Comparison of ENCODE assay signal across 14 mouse cellular contexts in the genomic region with DNA sequence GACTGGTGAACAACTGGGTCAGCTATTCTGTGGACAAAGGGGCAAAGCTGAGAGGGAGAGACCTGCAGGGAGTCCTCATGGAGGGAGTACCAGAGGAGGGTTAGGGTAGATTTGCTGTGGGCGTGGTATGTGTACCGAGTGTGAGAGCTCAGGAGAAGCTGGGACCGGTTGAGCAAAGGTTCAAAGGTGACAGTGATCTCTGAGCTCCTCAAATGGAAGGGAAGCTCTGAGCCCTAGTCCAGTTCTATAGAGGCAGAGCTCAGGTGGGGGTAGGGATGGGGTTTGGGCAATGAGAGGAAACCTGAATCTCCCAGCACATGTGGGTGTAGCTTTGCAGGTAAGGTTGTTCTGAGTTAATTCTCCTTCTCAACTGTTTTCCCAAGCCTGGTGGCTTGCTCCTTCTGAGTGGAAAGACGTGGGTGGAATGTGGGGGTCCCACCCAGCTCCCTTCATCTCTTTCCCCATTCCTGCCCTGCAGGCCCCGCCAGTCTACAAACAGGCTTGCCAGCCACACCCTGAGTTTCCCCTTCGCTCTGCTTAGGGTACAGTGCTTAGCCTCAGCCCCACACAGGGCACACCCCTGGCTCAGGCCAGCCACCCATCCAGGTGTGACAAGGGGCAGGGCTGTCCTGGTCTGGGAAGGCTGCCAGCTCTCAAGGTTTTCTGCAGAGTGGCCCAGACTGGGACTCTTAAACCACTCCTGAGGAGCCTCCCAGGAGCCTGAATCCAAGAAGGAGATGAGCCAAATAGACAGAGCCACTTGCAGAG. TPM values are rescaled to one million over a fixed set of nuclear protein-coding genes. Genes with fewer than 3 reads are reported as not detected.
DNase-seq lines count a peak whose midpoint lies in the region; ATAC-seq lines count a peak whose summit lies in the region.
"Had no signal": no experiment of that assay in that cellular context is flagged by ENCODE, and none has a peak within 500 bp of the region (broad histone marks: within the 10 kb centered on the region; RNA-seq: fewer than 3 reads in every experiment).

No protein-coding gene starts in this region.

- peaks cover 12% of the 10 kb centered on the region; the same call in 1 of the 2 replicates for H3K4me1 ChIP-seq in heart, embryonic 12.5 days (replicated peaks)
- peaks cover 7% of the 10 kb centered on the region; the same call in 1 of the 2 replicates for H3K4me1 ChIP-seq in heart, embryonic 11.5 days (ENCODE audit: control insufficient read depth, insufficient read depth, low read length)
- peaks cover 7% of the 10 kb centered on the region; the same call in 1 of the 2 replicates for H3K4me1 ChIP-seq in midbrain, embryonic 11.5 days (ENCODE audit: control insufficient read depth, insufficient read depth, low read length)
- H3K4me1 ChIP-seq in hindbrain, embryonic 10.5 days (replicated peaks) = peaks cover 17% of the 10 kb centered on the region

- 0 out of 2 replicates have a peak overlapping the region, but pooled peaks have one; percentile 4 for H3K9ac ChIP-seq in heart, embryonic 12.5 days
- no peak overlapping the region for H3K9ac ChIP-seq in heart, embryonic 11.5 days (ENCODE audit: low read depth, low read length)
- H3K9ac ChIP-seq in midbrain, embryonic 11.5 days (ENCODE audit: low read length) = no peak overlapping the region
- H3K9ac ChIP-seq: liver, embryonic 15.5 days had no signal

- no peak overlapping the region for H3K4me2 ChIP-seq in heart, embryonic 12.5 days
- no peak overlapping the region for H3K4me2 ChIP-seq in heart, embryonic 11.5 days
- no peak overlapping the region for H3K4me2 ChIP-seq in midbrain, embryonic 11.5 days
- H3K4me2 ChIP-seq: liver, embryonic 15.5 days had no signal

- peak; percentile 91 for DNase-seq in kidney, postnatal 14 days
- peak; percentile 78 for DNase-seq in lung, postnatal 25 days (ENCODE audit: low spot score)
- peak; percentile 75 to 80 for DNase-seq in urinary bladder, postnatal 36 days (ENCODE audit: low spot score in 2 of 2)
- no peak for DNase-seq in heart, adult 9 months (ENCODE audit: low spot score in 2 of 2)
- DNase-seq in midbrain, embryonic 11.5 days (ENCODE audit: low spot score, missing footprints) = no peak
- no peak for DNase-seq in hindbrain, embryonic 10.5 days (ENCODE audit: low spot score)
- DNase-seq: adrenal gland, adult 8-10 months; cerebellum, adult 9-11 months; gastrocnemius, postnatal 25 days; heart, postnatal 36 days; retina, postnatal 1 day had no signal

- H3K9me3 ChIP-seq in heart, embryonic 12.5 days (replicated peaks) = no peaks in the 10 kb centered on the region
- no peaks in the 10 kb centered on the region for H3K9me3 ChIP-seq in heart, embryonic 11.5 days (replicated peaks; ENCODE audit: control insufficient read depth, low read length)
- H3K9me3 ChIP-seq in midbrain, embryonic 11.5 days (ENCODE audit: control insufficient read depth, low read length) = no peaks in the 10 kb centered on the region
- H3K9me3 ChIP-seq in hindbrain, embryonic 10.5 days = no peaks in the 10 kb centered on the region
- H3K9me3 ChIP-seq: liver, embryonic 15.5 days had no signal

- H3K4me3 ChIP-seq in heart, embryonic 12.5 days = no peak overlapping the region
- no peak overlapping the region for H3K4me3 ChIP-seq in heart, embryonic 11.5 days (ENCODE audit: low read depth, low read length)
- no peak overlapping the region for H3K4me3 ChIP-seq in midbrain, embryonic 11.5 days (ENCODE audit: low read depth, low read length)
- H3K4me3 ChIP-seq in hindbrain, embryonic 10.5 days = no peak overlapping the region
- H3K4me3 ChIP-seq: liver, embryonic 15.5 days had no signal

- H3K36me3 ChIP-seq in heart, embryonic 12.5 days = no peaks in the 10 kb centered on the region
- H3K36me3 ChIP-seq in heart, embryonic 11.5 days (ENCODE audit: control insufficient read depth, insufficient read depth, low read length) = no peaks in the 10 kb centered on the region
- H3K36me3 ChIP-seq in midbrain, embryonic 11.5 days (ENCODE audit: control insufficient read depth, insufficient read depth, low read length) = no peaks in the 10 kb centered on the region
- no peaks in the 10 kb centered on the region for H3K36me3 ChIP-seq in hindbrain, embryonic 10.5 days
- H3K36me3 ChIP-seq: liver, embryonic 15.5 days had no signal

- H3K27me3 ChIP-seq in heart, embryonic 12.5 days (replicated peaks) = peaks cover 2% of the 10 kb centered on the region; the same call in 1 of the 2 replicates
- H3K27me3 ChIP-seq in heart, embryonic 11.5 days (ENCODE audit: control insufficient read depth, insufficient read depth, low read length) = no peaks in the 10 kb centered on the region
- no peaks in the 10 kb centered on the region for H3K27me3 ChIP-seq in midbrain, embryonic 11.5 days (ENCODE audit: control insufficient read depth, insufficient read depth, low read length)
- H3K27me3 ChIP-seq in hindbrain, embryonic 10.5 days (ENCODE audit: insufficient read depth, poor library complexity, severe bottlenecking) = no peaks in the 10 kb centered on the region
- H3K27me3 ChIP-seq: liver, embryonic 15.5 days had no signal

- H3K27ac ChIP-seq in heart, embryonic 12.5 days (ENCODE audit: poor library complexity, severe bottlenecking) = no peak overlapping the region
- H3K27ac ChIP-seq in heart, embryonic 11.5 days (ENCODE audit: low read depth, low read length) = no peak overlapping the region
- no peak overlapping the region for H3K27ac ChIP-seq in midbrain, embryonic 11.5 days (ENCODE audit: low read depth, low read length)
- no peak overlapping the region for H3K27ac ChIP-seq in hindbrain, embryonic 10.5 days
- H3K27ac ChIP-seq: liver, embryonic 15.5 days had no signal

- ATAC-seq in heart, embryonic 12.5 days (ENCODE audit: insufficient number of reproducible peaks, low FRiP score) = no peak
- ATAC-seq in heart, embryonic 11.5 days (replicated peaks; ENCODE audit: insufficient number of reproducible peaks, low FRiP score, low TSS enrichment) = no peak
- no peak for ATAC-seq in midbrain, embryonic 11.5 days (ENCODE audit: low FRiP score)

- WGBS in heart, embryonic 12.5 days = 68% methylated on average over 6 of the region's 6 CpGs
- 70% methylated on average over 6 of the region's 6 CpGs for WGBS in heart, embryonic 11.5 days (ENCODE audit: insufficient replicate concordance)
- 82% methylated on average over 6 of the region's 6 CpGs for WGBS in midbrain, embryonic 11.5 days
- 81% methylated on average over 6 of the region's 6 CpGs for WGBS in hindbrain, embryonic 10.5 days

RNA-seq across cellular contexts. Expression of a gene that starts 26.8 kb away (rescaled TPM):
- polyA plus RNA-seq in heart, embryonic 12.5 days (2016; fragmentation: Nextera tagmentation; extraction: Ambion mirVana) = 0.40 and 0.53 TPM in 2 replicates
- 0.41 and 0.56 TPM in 2 replicates for polyA plus RNA-seq in heart, embryonic 11.5 days (2014; fragmentation: Nextera tagmentation; extraction: Ambion mirVana)
- polyA plus RNA-seq in midbrain, embryonic 11.5 days (2014; fragmentation: Nextera tagmentation; extraction: Ambion mirVana) = 0.26 and 0.37 TPM in 2 replicates
- 0.58 and 0.65 TPM in 2 replicates for polyA plus RNA-seq in hindbrain, embryonic 10.5 days (2016; fragmentation: Nextera tagmentation; extraction: Ambion mirVana)

RNA-seq across cellular contexts. Expression of a gene that starts 53.3 kb away (rescaled TPM):
- polyA plus RNA-seq in heart, embryonic 12.5 days (2016; fragmentation: Nextera tagmentation; extraction: Ambion mirVana) = 83.9 and 97.4 TPM in 2 replicates
- polyA plus RNA-seq in heart, embryonic 11.5 days (2014; fragmentation: Nextera tagmentation; extraction: Ambion mirVana) = 92.5 and 103 TPM in 2 replicates
- polyA plus RNA-seq in midbrain, embryonic 11.5 days (2014; fragmentation: Nextera tagmentation; extraction: Ambion mirVana) = 110 and 120 TPM in 2 replicates
- polyA plus RNA-seq in hindbrain, embryonic 10.5 days (2016; fragmentation: Nextera tagmentation; extraction: Ambion mirVana) = 75.7 and 110 TPM in 2 replicates

Comparison
In these comparisons a context has a peak if more than half of its experiments do, and no peak if none do; other contexts are left out.
1. DNase-seq: peak in kidney, postnatal 14 days (single experiment), lung, postnatal 25 days (single experiment) and urinary bladder, postnatal 36 days (2 of 2); none in heart, adult 9 months (0 of 2), midbrain, embryonic 11.5 days (single experiment) and hindbrain, embryonic 10.5 days (single experiment).